Mouse (Mus musculus) brain, embryonic 14.5 days (tissue): ENCODE results near the gene 5430427O19Rik.

Experiments
- CTCF ChIP-seq: fragments of 200-500 bp; IDR thresholded peaks from 2 replicates; pipeline ENCODE4 v1.5.1; 2012; ENCODE audit warnings: inconsistent platforms, mild to moderate bottlenecking, moderate library complexity, borderline replicate concordance; ENCODE audit not compliant: insufficient read depth, insufficient read length; ENCODE audit errors: extremely low read depth
- POLR2A ChIP-seq: fragments of 200-500 bp; IDR thresholded peaks from 2 replicates; pipeline ENCODE4 v1.6.1; 2012; ENCODE audit warnings: mild to moderate bottlenecking, inconsistent platforms, borderline replicate concordance; ENCODE audit not compliant: poor library complexity, insufficient read depth, insufficient read length, severe bottlenecking; ENCODE audit errors: extremely low read depth

DNA sequence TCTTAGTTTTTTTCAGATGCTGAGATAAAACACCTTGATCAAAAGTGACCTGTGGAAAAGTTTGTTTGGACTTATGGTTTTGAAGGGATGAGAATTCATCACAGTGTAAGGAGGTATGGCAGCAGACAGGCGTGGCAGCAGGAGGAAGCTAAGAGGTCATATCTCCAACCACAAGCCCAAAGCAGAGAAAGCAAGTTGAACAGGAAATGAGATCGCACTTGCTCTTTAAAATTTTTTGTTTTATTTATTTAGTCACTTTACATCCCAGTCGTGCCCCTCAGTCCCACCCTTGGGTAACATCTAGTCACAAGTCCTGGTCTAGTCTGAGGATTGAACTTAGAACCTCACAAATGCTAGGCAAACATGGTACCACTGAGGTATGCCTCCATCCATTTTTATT is 2.1 kb upstream of the 5430427O19Rik start:
- TF ChIP-seq POLR2A (no peak), CTCF (no peak)
